Mouse (Mus musculus) telencephalon, adult 2 months (tissue): Measurements from ENCODE around the gene Kbtbd13.

ENCODE experiments used
- DNase-seq: peaks from one replicate; pipeline ENCODE4 v3.0.0-alpha.2; 2011; ENCODE audit warnings: low read depth, low spot score

Kbtbd13 gene

DNA sequence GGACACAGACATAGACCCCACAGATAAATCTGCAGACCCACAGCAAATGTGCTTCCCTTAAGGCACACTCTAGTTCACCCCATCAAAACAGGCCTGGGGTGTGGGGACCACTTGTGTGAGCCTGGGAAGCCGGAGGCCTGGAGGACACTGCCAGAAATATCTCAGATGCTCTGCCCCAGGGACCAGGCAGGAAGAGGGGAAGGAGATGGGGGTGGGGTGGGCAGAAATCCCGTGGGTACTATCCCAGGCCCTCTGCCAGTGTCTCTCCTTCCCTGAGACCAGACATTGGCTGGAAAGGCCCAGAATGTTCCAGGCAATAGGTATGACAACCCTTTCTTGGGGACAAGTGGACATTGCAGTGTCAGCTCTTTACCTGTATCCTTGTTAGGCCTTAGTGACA, 2.2 kb upstream of the Kbtbd13 start:
- DNase-seq = no peak

DNA sequence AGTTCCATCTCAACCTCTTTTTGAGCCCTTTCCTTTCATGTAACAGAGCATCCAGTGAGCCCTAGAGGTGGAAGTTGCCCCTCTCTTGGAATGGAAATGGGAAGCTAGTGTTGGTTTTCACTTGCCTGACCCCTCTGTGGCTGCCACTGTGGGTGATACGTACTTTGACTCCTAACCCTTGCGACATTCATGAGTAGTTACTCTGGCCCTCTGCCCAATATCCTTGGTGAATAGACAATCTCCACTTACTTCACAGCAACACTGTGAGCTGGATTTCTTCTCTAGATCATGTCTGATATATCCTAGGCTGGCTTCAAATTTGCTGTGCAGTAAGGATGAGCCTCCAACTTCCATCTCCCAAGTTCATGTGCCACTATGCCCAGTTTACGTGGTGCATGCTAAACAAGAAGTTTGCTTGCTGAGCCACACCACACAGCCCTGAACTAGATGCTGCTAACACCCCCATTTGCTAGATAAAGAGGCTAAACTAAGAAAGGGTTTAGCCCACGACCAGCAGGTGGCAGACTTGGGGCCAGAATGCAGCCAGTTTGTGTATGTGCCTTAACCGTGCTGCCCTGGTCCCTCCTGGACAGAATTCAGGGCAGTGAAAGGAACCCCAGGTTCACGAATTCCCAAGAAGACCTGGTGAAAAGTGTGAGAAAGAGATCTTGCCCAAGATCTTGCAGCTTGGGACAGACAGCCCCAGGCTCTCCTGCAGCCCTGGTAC, 1.3 kb upstream of the Kbtbd13 start:
- DNase-seq = no peak

GRCm38 (mm10) chr9:65390752-65391612, 470 bp downstream of the Kbtbd13 start:
- DNase-seq = no peak

DNA sequence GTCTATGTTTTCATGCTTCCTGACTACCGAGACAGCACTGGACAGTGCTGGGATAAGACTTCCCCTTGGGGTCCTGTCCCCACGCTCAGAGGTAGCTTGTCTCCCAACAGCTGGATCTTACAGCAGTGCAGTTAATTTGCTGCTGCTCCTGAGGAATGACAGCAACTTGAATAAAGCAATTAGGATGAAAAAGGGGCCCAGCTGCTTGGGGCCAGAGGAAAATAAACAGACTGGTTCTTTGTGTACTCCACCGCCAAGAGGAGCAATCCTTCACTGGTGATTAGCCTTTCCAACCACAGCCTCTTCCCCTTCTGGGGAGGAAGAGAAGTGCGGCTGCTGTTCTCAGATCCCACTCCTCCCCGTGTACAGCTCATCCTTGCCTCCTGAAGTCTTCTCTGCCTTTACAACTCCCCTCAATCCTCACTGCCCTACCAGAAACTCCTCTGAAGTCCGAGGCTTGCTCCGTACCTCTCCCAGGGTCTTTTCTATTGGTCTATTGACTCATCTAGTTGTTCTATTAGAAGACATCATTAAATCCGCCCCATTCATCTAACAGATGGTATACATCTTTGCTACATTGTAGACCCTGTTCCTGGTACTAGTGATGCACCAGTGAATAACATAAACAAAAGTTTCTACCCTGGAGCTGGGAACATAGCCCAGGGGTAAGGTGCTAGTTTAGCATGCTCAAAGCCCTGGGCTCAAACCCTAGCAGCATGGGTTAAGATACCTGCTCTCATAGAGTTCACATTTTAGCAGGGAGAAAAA, 4.9 kb downstream of the Kbtbd13 start:
- DNase-seq = no peak

- no peak for DNase-seq
Measured at GRCm38 (mm10) chr9:65384276-65384675, 7.2 kb downstream of the Kbtbd13 start.

GRCm38 (mm10) chr9:65382751-65383097, 8.7 kb downstream of the Kbtbd13 start:
- DNase-seq = no peak

- no peak for DNase-seq
Measured at GRCm38 (mm10) chr9:65382031-65382750, 9.3 kb downstream of the Kbtbd13 start.

GRCm38 (mm10) chr9:65381017-65381590, 10.3 kb downstream of the Kbtbd13 start:
- DNase-seq = no peak

- peak; percentile 69 for DNase-seq
Measured at GRCm38 (mm10) chr9:65375163-65375934, 16.1 kb downstream of the Kbtbd13 start.

DNA sequence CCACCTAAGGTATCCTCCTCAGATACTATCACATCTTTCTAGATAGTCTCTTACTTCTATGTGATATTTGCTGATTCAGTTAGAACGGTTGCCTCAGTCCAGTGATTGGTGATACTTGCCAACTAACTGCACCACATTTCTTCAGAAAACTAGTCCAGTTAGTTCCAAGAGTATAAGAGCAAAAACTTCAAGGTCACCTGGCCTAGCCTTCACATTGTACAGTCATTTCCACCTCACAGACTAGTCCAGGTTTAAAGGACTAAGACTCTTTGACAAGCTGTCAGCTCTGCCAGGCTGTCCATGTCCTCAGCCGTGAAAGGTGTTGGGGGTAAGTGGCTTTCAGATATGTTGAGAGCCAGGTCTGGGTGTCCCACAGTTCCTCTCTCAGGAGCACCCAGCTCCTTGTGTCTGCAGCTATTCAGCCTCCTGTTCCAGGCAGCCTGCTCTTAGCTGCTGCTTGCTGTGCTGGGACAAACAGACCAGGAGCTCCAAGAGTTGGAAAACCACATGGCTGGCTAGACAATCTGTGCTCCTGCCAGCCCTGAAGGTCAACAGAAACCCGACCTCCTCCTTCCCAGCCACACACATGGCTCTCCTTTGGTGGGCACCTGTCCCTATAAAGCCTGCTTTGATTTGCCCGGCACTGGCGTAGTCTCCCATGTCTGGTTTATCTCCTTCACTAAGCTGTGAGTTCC, 16.8 kb downstream of the Kbtbd13 start:
- no peak for DNase-seq

- no peak for DNase-seq
Measured at GRCm38 (mm10) chr9:65372449-65372848, 19.0 kb downstream of the Kbtbd13 start.

GRCm38 (mm10) chr9:65371756-65372155, 19.7 kb downstream of the Kbtbd13 start:
- DNase-seq = no peak

DNA sequence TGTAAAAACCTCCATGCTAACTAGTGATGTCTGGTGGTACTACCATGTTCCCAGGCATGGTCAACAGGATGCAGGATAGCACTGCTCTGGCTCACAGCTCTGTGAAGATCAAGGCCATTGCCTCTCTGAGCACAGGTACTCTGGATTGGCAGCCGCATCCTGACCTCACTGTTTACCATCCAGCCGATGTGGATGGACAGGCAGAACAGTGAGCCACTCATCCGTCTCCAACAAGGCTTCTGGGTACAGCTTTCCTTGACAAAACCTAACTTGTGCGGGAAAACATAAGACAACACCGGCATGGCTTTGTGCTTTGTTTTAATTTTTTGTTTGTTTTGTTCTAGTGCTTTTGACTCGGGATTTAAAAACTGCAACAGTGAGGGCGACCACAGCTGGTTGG, 25.7 kb downstream of the Kbtbd13 start:
- no peak for DNase-seq

DNA sequence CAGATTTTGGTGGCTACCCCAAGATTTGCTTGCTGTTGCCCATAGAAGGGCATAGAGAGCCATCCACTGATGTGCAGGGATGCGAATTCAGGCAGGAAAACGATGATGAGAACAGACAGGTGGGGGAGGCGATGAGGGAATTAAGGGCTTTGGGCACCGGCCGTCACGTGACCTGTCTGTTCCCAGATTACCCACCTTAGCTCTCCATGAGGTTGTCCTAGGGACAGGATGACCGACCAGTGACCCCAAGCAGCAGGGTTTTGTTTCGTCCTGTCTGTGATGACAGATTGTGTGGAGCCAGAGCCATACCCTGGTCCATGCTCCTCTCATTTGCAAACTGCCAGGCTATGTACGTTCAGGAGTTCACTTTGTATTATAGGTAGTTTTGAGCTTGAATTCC, 27.8 kb downstream of the Kbtbd13 start:
- no peak for DNase-seq

DNA sequence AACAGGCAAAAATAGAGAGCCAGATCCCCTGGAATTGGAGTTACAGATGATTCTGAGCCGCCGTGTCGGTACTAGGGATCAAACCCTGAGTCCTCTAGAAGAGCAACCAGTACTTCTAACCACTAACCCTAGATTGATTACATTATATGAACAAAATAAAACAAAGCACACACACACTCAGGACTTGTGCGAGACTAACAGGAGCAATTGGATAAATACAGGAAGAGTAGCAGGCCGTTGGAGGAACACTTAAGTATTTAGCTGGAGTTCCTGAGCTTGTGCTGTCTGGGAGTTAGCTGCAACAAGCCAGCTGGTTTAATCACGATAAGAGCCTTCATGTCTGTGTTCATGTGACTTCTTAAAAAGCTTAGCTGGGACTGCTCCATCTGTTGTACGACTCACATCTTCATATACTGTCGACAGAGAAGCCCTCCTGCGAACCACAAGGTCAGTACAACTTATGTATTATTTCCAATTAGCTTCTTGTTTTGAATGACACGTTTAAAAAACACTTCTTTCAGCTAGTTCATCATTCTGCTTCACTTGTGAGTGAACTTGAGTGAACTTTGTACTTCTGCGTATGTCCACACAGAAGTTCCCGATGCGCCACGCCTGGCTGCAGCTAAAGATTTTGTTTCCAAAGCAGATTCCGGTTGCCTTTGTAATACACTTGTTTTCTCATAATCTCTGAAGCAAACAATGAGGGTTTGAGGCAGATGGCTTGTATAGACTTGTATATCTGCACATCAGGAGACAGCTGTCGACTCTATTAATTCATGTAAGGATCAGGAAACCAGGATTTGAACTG, 30.6 kb downstream of the Kbtbd13 start, which contains the start of gene Ubap1l:
Gene Ubap1l (plus strand): TSS at position 401 of the 808 bp plus-strand sequence.
- DNase-seq = peak; percentile 8

GRCm38 (mm10) chr9:65358956-65359480, 32.4 kb downstream of the Kbtbd13 start:
- DNase-seq = no peak

DNA sequence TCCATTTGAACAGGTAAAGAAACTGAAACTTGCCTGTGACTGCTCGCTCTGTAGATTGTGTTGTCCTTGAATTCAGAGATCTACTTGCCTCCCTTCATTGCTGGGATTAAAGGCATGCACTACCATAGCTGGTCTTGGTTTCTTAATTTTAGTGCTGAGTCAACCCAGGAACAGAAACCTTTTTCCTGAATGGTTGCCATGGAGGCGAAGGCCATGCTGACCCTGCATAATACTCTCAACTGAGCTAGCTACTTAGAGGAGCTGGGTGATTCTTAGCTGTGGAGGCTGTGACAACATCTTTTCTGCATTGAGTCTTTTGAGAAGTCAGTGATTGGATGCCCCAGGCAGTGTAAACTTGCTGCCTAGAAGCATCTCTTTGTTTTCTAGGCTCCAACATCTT, 34.5 kb downstream of the Kbtbd13 start:
- no peak for DNase-seq

- no peak for DNase-seq
Measured at GRCm38 (mm10) chr9:65356561-65356960, 34.9 kb downstream of the Kbtbd13 start.

DNA sequence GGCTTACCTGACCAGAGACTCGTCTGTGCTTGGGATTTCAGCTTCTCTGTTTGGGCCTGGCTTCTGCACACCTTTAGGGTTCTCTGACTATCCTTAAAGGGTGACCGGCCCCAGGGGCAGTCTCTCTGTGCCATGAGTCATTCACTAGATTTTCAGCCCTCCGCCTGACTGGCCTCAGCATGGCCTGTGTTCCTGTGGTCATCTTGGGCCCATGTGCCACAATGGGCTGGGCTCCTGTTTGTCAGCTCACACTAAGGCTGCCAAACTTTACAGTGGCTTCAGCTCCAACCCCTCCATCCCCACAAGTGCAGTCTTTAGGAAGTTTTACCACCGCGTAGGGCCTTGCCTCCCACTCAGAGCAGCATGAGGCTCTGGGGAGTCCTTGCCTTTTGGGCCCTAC, 38.2 kb downstream of the Kbtbd13 start:
- DNase-seq = no peak
